Mouse (Mus musculus) heart, adult 2 months (tissue): ENCODE results near the gene Klk7. TPM values are rescaled to one million over a fixed set of nuclear protein-coding genes. Genes with fewer than 3 reads are reported as not detected.
A peak's percentile ranks its signal among the peaks of the same experiment; 100 is the strongest.

ENCODE experiments used
- DNase-seq, 2 experiments: peaks; one replicate each; pipeline ENCODE4 v3.0.0; 2021
- H3K27ac ChIP-seq: fragments of 200-600 bp; 2 replicates; pipeline ENCODE4 v1.8.1; 2022
- H3K27me3 ChIP-seq: fragments of 200-500 bp; 2 replicates; pipeline ENCODE4 v1.6.1; 2012; ENCODE audit warnings: mild to moderate bottlenecking, low read length, inconsistent platforms, mixed read lengths; ENCODE audit not compliant: control insufficient read depth, insufficient read depth
- H3K36me3 ChIP-seq: fragments of 200-500 bp; 2 replicates; pipeline ENCODE4 v1.6.1; 2012; ENCODE audit warnings: low read length, inconsistent platforms; ENCODE audit not compliant: control insufficient read depth, insufficient read depth
- H3K4me1 ChIP-seq: fragments of 200-500 bp; 2 replicates; pipeline ENCODE4 v1.6.1; 2011; ENCODE audit warnings: low read length; ENCODE audit not compliant: control insufficient read depth, insufficient read depth
- H3K4me3 ChIP-seq: fragments of 200-600 bp; 2 replicates; pipeline ENCODE4 v1.8.1; 2022
- H3K79me2 ChIP-seq: fragments of 200-500 bp; replicated peaks from 2 replicates; pipeline ENCODE4 v1.6.1; 2012; ENCODE audit warnings: mild to moderate bottlenecking, inconsistent platforms, low read length, moderate library complexity, mixed read lengths; ENCODE audit not compliant: control insufficient read depth, insufficient read depth
- H3K9ac ChIP-seq: fragments of 200-500 bp; 2 replicates; pipeline ENCODE4 v1.6.1; 2012; ENCODE audit warnings: low read depth, mild to moderate bottlenecking, control low read depth, inconsistent platforms, low read length, mixed read lengths
- CTCF ChIP-seq: fragments of 200-600 bp; IDR thresholded peaks from 2 replicates; pipeline ENCODE4 v1.8.1; 2022; ENCODE audit warnings: antibody characterized with exemption, mild to moderate bottlenecking, moderate library complexity
- EP300 ChIP-seq: fragments of 200-500 bp; IDR thresholded peaks from 2 replicates; pipeline ENCODE4 v1.6.1; 2011; ENCODE audit warnings: low read depth, low read length, control low read depth; ENCODE audit not compliant: insufficient read depth
- POLR2A ChIP-seq: fragments of 200-500 bp; IDR thresholded peaks from 2 replicates; pipeline ENCODE4 v1.6.1; 2011; ENCODE audit warnings: mild to moderate bottlenecking, low read depth, low read length, control low read depth; ENCODE audit not compliant: insufficient read depth
- WGBS: fragments of 180-500 bp; shearing (Covaris S2); methylation state at CpG from one replicate; pipeline ENCODE4 v1.1.7; 2018; 5-methylcytosine and 5-hydroxymethylcytosine counted together
- intact Hi-C: fragments of 180-260 bp; cut with DNase I; formaldehyde crosslinking; loops from one replicate; pipeline ENCODE4 v1.15.1; 2025
- polyA plus RNA-seq: library from polyadenylated mRNA; depleted of rRNA; stranded (reverse); fragments of >200 nt; gene quantifications from 2 replicates; pipeline ENCODE4 v1.2.3, GENCODE M21; 2012
- total RNA-seq, 2 experiments: library from RNA; stranded (reverse); gene quantifications; 2 replicates each; pipeline ENCODE4 v1.2.3; 2021

The Klk7 gene
- total and polyA plus RNA-seq, 3 experiments: 0.08 TPM; not detected in 2

GRCm38 (mm10) chr7:43797844-43798462, 13.1 kb upstream of the Klk7 start:
- intact Hi-C loops: loop anchor here (2.0 kb wide), 1 partner anchor 17 kb away; no protein-coding TSS in a partner anchor
- Histone ChIP-seq H3K4me3 (peak overlapping the region; percentile 54), H3K27ac (peak overlapping the region; percentile 65), H3K79me2 (no peaks in the 10 kb centered on the region), H3K36me3 (no peaks in the 10 kb centered on the region), H3K4me1 (no peaks in the 10 kb centered on the region; the same call in 1 of the 2 replicates), H3K27me3 (no peaks in the 10 kb centered on the region), H3K9ac (peak overlapping the region; percentile 40)
- peak; percentile 57; the same call in 1 of the 2 replicates for TF ChIP-seq POLR2A
- no peak for TF ChIP-seq EP300
- WGBS: 31% methylated on average over 13 of the region's 13 CpGs
- DNase-seq: peak; percentile 43 to 45

- no peak overlapping the region for H3K9ac ChIP-seq
- 63% methylated on average over 7 of the region's 7 CpGs for WGBS
These were observed 11.2 kb upstream of the Klk7 start for GRCm38 (mm10) chr7:43799876-43800275.

GRCm38 (mm10) chr7:43815211-43815610, 4.1 kb downstream of the Klk7 start:
- Histone ChIP-seq H3K36me3 (no peaks in the 10 kb centered on the region), H3K9ac (no peak overlapping the region), H3K79me2 (no peaks in the 10 kb centered on the region), H3K27ac (no peak overlapping the region), H3K27me3 (no peaks in the 10 kb centered on the region), H3K4me1 (no peaks in the 10 kb centered on the region), H3K4me3 (no peak overlapping the region)
- peak in 1 of 2 experiments; percentile 1 for DNase-seq
- intact Hi-C loops: loop anchor here (2.0 kb wide), 1 partner anchor 16 kb away; no protein-coding TSS in a partner anchor
- WGBS: 83% methylated on average over 7 of the region's 7 CpGs
- TF ChIP-seq POLR2A: no peak
- TF ChIP-seq CTCF: no peak
- no peak for TF ChIP-seq EP300

More at GRCm38 (mm10) chr7:43799876-43800275, 11.2 kb upstream of the Klk7 start:
- Histone ChIP-seq H3K27ac (no peak overlapping the region), H3K4me1 (no peaks in the 10 kb centered on the region; the same call in 1 of the 2 replicates), H3K27me3 (no peaks in the 10 kb centered on the region), H3K36me3 (no peaks in the 10 kb centered on the region), H3K4me3 (no peak overlapping the region), H3K79me2 (no peaks in the 10 kb centered on the region)
- intact Hi-C loops: loop anchor here (2.0 kb wide), 1 partner anchor 15 kb away; no protein-coding TSS in a partner anchor
- no peak for DNase-seq
- TF ChIP-seq CTCF: no peak
- TF ChIP-seq EP300: no peak
- TF ChIP-seq POLR2A: no peak

- no peak for TF ChIP-seq CTCF
- TF ChIP-seq POLR2A: no peak
- no peak for TF ChIP-seq EP300
- Histone ChIP-seq H3K27ac (no peak overlapping the region), H3K79me2 (no peaks in the 10 kb centered on the region), H3K27me3 (no peaks in the 10 kb centered on the region), H3K36me3 (no peaks in the 10 kb centered on the region), H3K9ac (no peak overlapping the region), H3K4me3 (no peak overlapping the region), H3K4me1 (no peaks in the 10 kb centered on the region)
- no peak for DNase-seq
- intact Hi-C loops: no loop called here
These were observed 5.7 kb downstream of the Klk7 start for GRCm38 (mm10) chr7:43816746-43817145.

- WGBS: 58% methylated on average over 7 of the region's 7 CpGs
- H3K27me3 ChIP-seq: no peaks in the 10 kb centered on the region
- DNase-seq: peak in 1 of 2 experiments; percentile 8
- no peak overlapping the region for H3K4me3 ChIP-seq
- H3K4me1 ChIP-seq: no peaks in the 10 kb centered on the region
- no peaks in the 10 kb centered on the region for H3K79me2 ChIP-seq
- no peak overlapping the region for H3K27ac ChIP-seq
- no peak for TF ChIP-seq EP300
- TF ChIP-seq POLR2A: no peak
- TF ChIP-seq CTCF: no peak
- no peaks in the 10 kb centered on the region for H3K36me3 ChIP-seq
- intact Hi-C loops: no loop called here
- H3K9ac ChIP-seq: no peak overlapping the region
These were observed 10.5 kb downstream of the Klk7 start for GRCm38 (mm10) chr7:43821581-43821980.

GRCm38 (mm10) chr7:43824199-43824598, 13.1 kb downstream of the Klk7 start, which contains the start of gene Klk6:
TSS of gene Klk6 (plus strand) at chr7:43824499.
- 78% methylated on average over 10 of the region's 10 CpGs for WGBS
- Histone ChIP-seq H3K27ac (no peak within 1 kb of the TSS), H3K36me3 (no peaks in the 10 kb centered on the region), H3K4me3 (no peak within 1 kb of the TSS), H3K4me1 (no peaks in the 10 kb centered on the region), H3K9ac (no peak within 1 kb of the TSS), H3K27me3 (no peaks in the 10 kb centered on the region), H3K79me2 (no peaks in the 10 kb centered on the region)
- intact Hi-C loops: no loop called here
- peak in 1 of 2 experiments; percentile 7 for DNase-seq
- TF ChIP-seq CTCF (no peak), POLR2A (no peak), EP300 (no peak)
